Mouse (Mus musculus) splenic B cell, adult 2 months (primary cell): ENCODE measurements around the gene Proca1.
A peak's percentile ranks its signal among the peaks of the same experiment; 100 is the strongest.

Experiments
- DNase-seq: peaks from one replicate; pipeline ENCODE4 v3.0.0-alpha.2; 2011; ENCODE audit warnings: low read depth, low spot score
- H3K27me3 ChIP-seq: 2 replicates; pipeline ENCODE4 v1.6.1; 2012; ENCODE audit warnings: mild to moderate bottlenecking, low read length, moderate library complexity, mixed read lengths; ENCODE audit not compliant: control insufficient read depth, poor library complexity, insufficient read depth, severe bottlenecking
- H3K36me3 ChIP-seq: 2 replicates; pipeline ENCODE4 v1.6.1; 2012; ENCODE audit warnings: mild to moderate bottlenecking, low read length, moderate library complexity, mixed read lengths; ENCODE audit not compliant: control insufficient read depth, poor library complexity, insufficient read depth, severe bottlenecking

The Proca1 gene

GRCm38 (mm10) chr11:78161968-78162367, 31.2 kb upstream of the Proca1 start:
- Histone ChIP-seq H3K27me3 (no peaks in the 10 kb centered on the region), H3K36me3 (peaks cover 3% of the 10 kb centered on the region)
- DNase-seq = no peak

GRCm38 (mm10) chr11:78162504-78162903, 30.7 kb upstream of the Proca1 start:
- Histone ChIP-seq H3K36me3 (peaks cover 3% of the 10 kb centered on the region), H3K27me3 (no peaks in the 10 kb centered on the region)
- no peak for DNase-seq

GRCm38 (mm10) chr11:78163045-78163444, 30.1 kb upstream of the Proca1 start:
- no peak for DNase-seq
- H3K27me3 ChIP-seq = no peaks in the 10 kb centered on the region
- H3K36me3 ChIP-seq = peaks cover 3% of the 10 kb centered on the region

- no peaks in the 10 kb centered on the region for H3K27me3 ChIP-seq
- DNase-seq = peak; percentile 53
- H3K36me3 ChIP-seq = peaks cover 1% of the 10 kb centered on the region
These were observed 29.2 kb upstream of the Proca1 start for GRCm38 (mm10) chr11:78163681-78164603.

- Histone ChIP-seq H3K36me3 (peaks cover 1% of the 10 kb centered on the region; the same call in 1 of the 2 replicates), H3K27me3 (no peaks in the 10 kb centered on the region)
- DNase-seq = peak; percentile 21
These were observed 28.6 kb upstream of the Proca1 start for GRCm38 (mm10) chr11:78164604-78164923.

GRCm38 (mm10) chr11:78164924-78165760, 28.1 kb upstream of the Proca1 start, which contains the start of gene Traf4:
TSS of gene Traf4 (minus strand) at chr11:78165589.
- no peaks in the 10 kb centered on the region for H3K27me3 ChIP-seq
- H3K36me3 ChIP-seq = peaks cover 1% of the 10 kb centered on the region; the same call in 1 of the 2 replicates
- DNase-seq = peak; percentile 87

- no peaks in the 10 kb centered on the region for H3K27me3 ChIP-seq
- no peak for DNase-seq
- peaks cover 1% of the 10 kb centered on the region; the same call in 1 of the 2 replicates for H3K36me3 ChIP-seq
These were observed 27.5 kb upstream of the Proca1 start for GRCm38 (mm10) chr11:78165761-78166109.

GRCm38 (mm10) chr11:78166161-78166560, 27.0 kb upstream of the Proca1 start:
- no peak for DNase-seq
- no peaks in the 10 kb centered on the region for H3K27me3 ChIP-seq
- peaks cover 1% of the 10 kb centered on the region; the same call in 1 of the 2 replicates for H3K36me3 ChIP-seq

GRCm38 (mm10) chr11:78166640-78167039, 26.6 kb upstream of the Proca1 start:
- Histone ChIP-seq H3K36me3 (no peaks in the 10 kb centered on the region; the same call in 1 of the 2 replicates), H3K27me3 (no peaks in the 10 kb centered on the region)
- no peak for DNase-seq

- no peak for DNase-seq
- Histone ChIP-seq H3K27me3 (no peaks in the 10 kb centered on the region), H3K36me3 (no peaks in the 10 kb centered on the region)
These were observed 25.8 kb upstream of the Proca1 start for GRCm38 (mm10) chr11:78167257-78167959.

- no peaks in the 10 kb centered on the region for H3K27me3 ChIP-seq
- peak; percentile 90 for DNase-seq
- H3K36me3 ChIP-seq = no peaks in the 10 kb centered on the region
These were observed 24.4 kb upstream of the Proca1 start for GRCm38 (mm10) chr11:78168541-78169468.

GRCm38 (mm10) chr11:78170306-78170705, 22.9 kb upstream of the Proca1 start:
- Histone ChIP-seq H3K36me3 (no peaks in the 10 kb centered on the region), H3K27me3 (no peaks in the 10 kb centered on the region)
- peak; percentile 34 for DNase-seq

GRCm38 (mm10) chr11:78171328-78171727, 21.9 kb upstream of the Proca1 start:
- H3K36me3 ChIP-seq = no peaks in the 10 kb centered on the region
- H3K27me3 ChIP-seq = no peaks in the 10 kb centered on the region
- DNase-seq = peak; percentile 55
